Mouse (Mus musculus) thymus, postnatal 36 days (tissue): Measurements from ENCODE around the gene Smc2.
"Not testable (repeated sequence)": the region's sequence is repeated elsewhere in the genome, so short reads cannot be mapped to it uniquely, and the experiment has no call there.

Source experiments
- DNase-seq, 2 experiments: peaks; one replicate each; pipeline ENCODE4 v3.0.0; 2022; ENCODE audit warnings: mixed read lengths in 2 of 2

Smc2 gene

GRCm38 (mm10) chr4:52438886-52439664, at the start of gene Smc2:
Gene Smc2, plus strand, starts transcription at chr4:52439243.
- DNase-seq, result peak; percentile 92 to 93

GRCm38 (mm10) chr4:52411587-52411986, 27.5 kb upstream of the Smc2 start:
- DNase-seq, result no peak

GRCm38 (mm10) chr4:52423653-52424052, 15.4 kb upstream of the Smc2 start:
- no peak for DNase-seq

GRCm38 (mm10) chr4:52429310-52430198, 9.5 kb upstream of the Smc2 start:
- no peak for DNase-seq

GRCm38 (mm10) chr4:52435551-52435950, 3.5 kb upstream of the Smc2 start:
- not testable (repeated sequence) for DNase-seq

- DNase-seq, result no peak
Measured at GRCm38 (mm10) chr4:52438371-52438885, 615 bp upstream of the Smc2 start.

- peak in 1 of 2 experiments; percentile 6 for DNase-seq
Measured at GRCm38 (mm10) chr4:52459726-52460125, 20.7 kb downstream of the Smc2 start.

GRCm38 (mm10) chr4:52461321-52461720, 22.3 kb downstream of the Smc2 start:
- no peak for DNase-seq

- no peak for DNase-seq
Measured at GRCm38 (mm10) chr4:52473431-52473830, 34.4 kb downstream of the Smc2 start.

- no peak for DNase-seq
Measured at GRCm38 (mm10) chr4:52487486-52487885, 48.4 kb downstream of the Smc2 start.

GRCm38 (mm10) chr4:52497144-52497543, 58.1 kb downstream of the Smc2 start, which contains the start of gene Vma21-ps:
Gene Vma21-ps, minus strand, starts transcription at chr4:52497244.
- DNase-seq, result not testable (repeated sequence)

- DNase-seq, result no peak
Measured at GRCm38 (mm10) chr4:52517580-52517979, 78.5 kb downstream of the Smc2 start.

- no peak for DNase-seq
Measured at GRCm38 (mm10) chr4:52519301-52519700, 80.3 kb downstream of the Smc2 start.

- DNase-seq, result no peak
Measured at GRCm38 (mm10) chr4:52526464-52526863, 87.4 kb downstream of the Smc2 start.

GRCm38 (mm10) chr4:52530636-52531035, 91.6 kb downstream of the Smc2 start:
- DNase-seq, result no peak
